Mouse (Mus musculus) cortical plate, adult 2 months (tissue): ENCODE data around the gene Gm28374. TPM values are rescaled to one million over a fixed set of nuclear protein-coding genes. Genes with fewer than 3 reads are reported as not detected.
A peak's percentile ranks its signal among the peaks of the same experiment; 100 is the strongest.

Source experiments
- H3K27ac ChIP-seq: fragments of 200-500 bp; 2 replicates; pipeline ENCODE4 v1.5.1; 2012; ENCODE audit warnings: low read length, control low read depth, inconsistent platforms; ENCODE audit not compliant: insufficient read depth
- H3K4me1 ChIP-seq: fragments of 200-500 bp; 2 replicates; pipeline ENCODE4 v1.6.1; 2011; ENCODE audit warnings: low read length; ENCODE audit not compliant: control insufficient read depth, insufficient read depth
- H3K4me3 ChIP-seq: fragments of 200-500 bp; 2 replicates; pipeline ENCODE4 v1.5.1; 2011; ENCODE audit warnings: mild to moderate bottlenecking, low read length, control low read depth; ENCODE audit not compliant: insufficient read depth
- CTCF ChIP-seq: fragments of 200-500 bp; IDR thresholded peaks from 2 replicates; pipeline ENCODE4 v1.5.1; 2011; ENCODE audit warnings: mild to moderate bottlenecking, control low read depth, low read length; ENCODE audit not compliant: insufficient read depth; ENCODE audit errors: extremely low read depth
- POLR2A ChIP-seq: fragments of 200-500 bp; IDR thresholded peaks from 2 replicates; pipeline ENCODE4 v1.6.1; 2011; ENCODE audit warnings: mild to moderate bottlenecking, low read length, control low read depth; ENCODE audit not compliant: insufficient read depth; ENCODE audit errors: extremely low read depth
- polyA plus RNA-seq: library from polyadenylated mRNA; depleted of rRNA; stranded (reverse); fragments of >200 nt; gene quantifications from 2 replicates; pipeline ENCODE4 v1.2.3, GENCODE M21; 2012

Gene Gm28374
- polyA plus RNA-seq, 1 experiment: 0.67 TPM

- H3K4me1 ChIP-seq: peaks cover 7% of the 10 kb centered on the region; the same call in 1 of the 2 replicates
- TF ChIP-seq CTCF (no peak), POLR2A (peak; percentile 63; the same call in 1 of the 2 replicates)
- peak within 1 kb of the TSS; percentile 61 for H3K27ac ChIP-seq
- H3K4me3 ChIP-seq: peak within 1 kb of the TSS; percentile 67
These were observed 21.0 kb downstream of the Gm28374 start, which contains the start of gene Znhit2 for GRCm38 (mm10) chr19:6061021-6061533. Gene Znhit2 (plus strand): TSS chr19:6061192.

GRCm38 (mm10) chr19:6058966-6059365 is 23.1 kb downstream of the Gm28374 start:
- H3K4me3 ChIP-seq: peak overlapping the region; percentile 57; the same call in 1 of the 2 replicates
- peaks cover 7% of the 10 kb centered on the region; the same call in 1 of the 2 replicates for H3K4me1 ChIP-seq
- no peak overlapping the region for H3K27ac ChIP-seq
- TF ChIP-seq CTCF (no peak), POLR2A (no peak)

DNA sequence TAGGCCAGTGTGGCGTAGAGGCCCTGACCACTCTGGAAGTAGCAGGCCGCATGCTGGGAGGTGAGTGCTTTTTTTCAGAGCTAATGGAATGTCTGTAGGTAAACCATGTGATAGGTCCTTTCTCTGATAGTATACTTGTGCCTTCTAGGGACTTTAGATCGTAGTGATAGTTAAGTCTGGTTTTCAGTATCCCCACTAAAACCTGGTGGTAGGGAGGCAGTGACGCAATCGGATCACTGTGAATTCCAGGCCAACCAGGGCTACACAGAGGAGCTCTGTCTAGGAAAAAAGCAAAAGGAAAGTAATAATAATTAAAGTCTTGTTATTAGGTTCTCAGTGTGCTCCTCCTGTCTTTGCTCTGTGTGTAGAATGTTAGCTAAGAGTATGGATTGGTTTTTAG is 23.5 kb downstream of the Gm28374 start:
- TF ChIP-seq CTCF: no peak
- no peak for TF ChIP-seq POLR2A
- peaks cover 7% of the 10 kb centered on the region; the same call in 1 of the 2 replicates for H3K4me1 ChIP-seq
- H3K4me3 ChIP-seq: peak overlapping the region; percentile 57
- no peak overlapping the region for H3K27ac ChIP-seq

- peak within 1 kb of the TSS; percentile 57 for H3K4me3 ChIP-seq
- H3K27ac ChIP-seq: peak within 1 kb of the TSS; percentile 66
- TF ChIP-seq POLR2A: peak; percentile 83; the same call in 1 of the 2 replicates
- no peak for TF ChIP-seq CTCF
- peaks cover 5% of the 10 kb centered on the region; the same call in 1 of the 2 replicates for H3K4me1 ChIP-seq
These were observed 24.6 kb downstream of the Gm28374 start, which contains the start of the genes Mrpl49 and Fau for GRCm38 (mm10) chr19:6057313-6058096. Gene Mrpl49 (minus strand): TSS chr19:6057785. Gene Fau (plus strand): TSS chr19:6057844.

GRCm38 (mm10) chr19:6056696-6057095 is 25.4 kb downstream of the Gm28374 start:
- Histone ChIP-seq H3K4me3 (peak overlapping the region; percentile 57; the same call in 1 of the 2 replicates), H3K27ac (no peak overlapping the region), H3K4me1 (peaks cover 3% of the 10 kb centered on the region; the same call in 1 of the 2 replicates)
- TF ChIP-seq CTCF (no peak), POLR2A (no peak)

DNA sequence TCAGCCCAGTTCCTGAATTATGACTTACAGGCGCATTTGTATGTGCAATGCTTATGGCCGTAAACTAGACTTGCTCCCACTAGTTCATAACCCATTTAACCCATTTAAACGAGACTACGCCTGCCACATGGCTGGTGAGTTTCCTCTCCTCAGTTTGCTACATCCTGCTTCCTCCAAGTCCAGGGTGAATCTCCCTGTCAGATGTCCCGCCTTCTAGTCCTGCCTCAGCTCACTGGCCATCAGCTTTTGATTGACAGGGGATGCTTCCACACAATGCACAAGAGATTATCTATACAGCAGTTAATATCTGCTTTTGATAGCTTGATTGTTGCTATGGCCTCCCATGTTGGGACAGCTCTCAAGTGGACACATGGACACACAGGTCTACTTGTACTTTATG is 27.8 kb downstream of the Gm28374 start:
- Histone ChIP-seq H3K4me1 (peaks cover 3% of the 10 kb centered on the region; the same call in 1 of the 2 replicates), H3K4me3 (no peak overlapping the region), H3K27ac (no peak overlapping the region)
- TF ChIP-seq CTCF (no peak), POLR2A (no peak)

DNA sequence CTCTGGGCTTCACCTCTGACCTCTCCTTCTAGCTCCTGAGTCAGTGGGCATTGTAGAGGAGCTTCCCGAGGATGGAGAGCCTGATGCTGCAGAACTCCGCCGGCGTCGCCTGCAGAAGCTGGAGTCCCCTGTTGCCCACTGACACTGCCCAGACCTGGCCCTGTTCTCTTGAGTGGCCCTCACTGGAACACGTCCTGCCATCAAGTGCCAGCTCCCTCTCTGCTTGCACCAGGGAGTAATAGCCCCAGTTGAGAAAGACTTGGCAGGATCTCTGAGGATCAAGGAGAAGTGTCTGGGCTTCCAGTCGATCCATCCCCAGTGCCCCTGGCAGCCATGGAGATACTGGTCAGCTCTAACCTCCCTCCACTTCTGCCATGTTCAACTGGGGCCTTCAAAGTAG is 29.5 kb downstream of the Gm28374 start:
- Histone ChIP-seq H3K27ac (no peak overlapping the region), H3K4me3 (no peak overlapping the region), H3K4me1 (peaks cover 5% of the 10 kb centered on the region)
- TF ChIP-seq POLR2A: no peak
- TF ChIP-seq CTCF: no peak

GRCm38 (mm10) chr19:6048681-6049410 is 33.2 kb downstream of the Gm28374 start:
- TF ChIP-seq POLR2A: no peak
- TF ChIP-seq CTCF: no peak

GRCm38 (mm10) chr19:6047899-6048166 is 34.2 kb downstream of the Gm28374 start:
- TF ChIP-seq POLR2A (no peak), CTCF (no peak)
- Histone ChIP-seq H3K27ac (no peak overlapping the region), H3K4me3 (peak overlapping the region; percentile 81), H3K4me1 (peaks cover 6% of the 10 kb centered on the region)

More at GRCm38 (mm10) chr19:6048681-6049410, 33.2 kb downstream of the Gm28374 start:
- Histone ChIP-seq H3K4me3 (no peak overlapping the region), H3K27ac (no peak overlapping the region), H3K4me1 (peaks cover 6% of the 10 kb centered on the region)
